Mouse (Mus musculus) thymus, adult 2 months (tissue): Measurements from ENCODE around the gene Shisal2a.

Experiments used
- CTCF ChIP-seq: fragments of 200-500 bp; IDR thresholded peaks from 2 replicates; pipeline ENCODE4 v1.5.1; 2012; ENCODE audit warnings: mild to moderate bottlenecking, control low read depth, low read length, moderate library complexity, borderline replicate concordance; ENCODE audit not compliant: control insufficient read depth, poor library complexity, insufficient read depth; ENCODE audit errors: extremely low read depth
- POLR2A ChIP-seq: fragments of 200-500 bp; IDR thresholded peaks from 2 replicates; pipeline ENCODE4 v1.6.1; 2012; ENCODE audit warnings: mild to moderate bottlenecking, low read length, control low read depth, moderate library complexity; ENCODE audit not compliant: control insufficient read depth, poor library complexity, insufficient read depth; ENCODE audit errors: extremely low read depth

DNA sequence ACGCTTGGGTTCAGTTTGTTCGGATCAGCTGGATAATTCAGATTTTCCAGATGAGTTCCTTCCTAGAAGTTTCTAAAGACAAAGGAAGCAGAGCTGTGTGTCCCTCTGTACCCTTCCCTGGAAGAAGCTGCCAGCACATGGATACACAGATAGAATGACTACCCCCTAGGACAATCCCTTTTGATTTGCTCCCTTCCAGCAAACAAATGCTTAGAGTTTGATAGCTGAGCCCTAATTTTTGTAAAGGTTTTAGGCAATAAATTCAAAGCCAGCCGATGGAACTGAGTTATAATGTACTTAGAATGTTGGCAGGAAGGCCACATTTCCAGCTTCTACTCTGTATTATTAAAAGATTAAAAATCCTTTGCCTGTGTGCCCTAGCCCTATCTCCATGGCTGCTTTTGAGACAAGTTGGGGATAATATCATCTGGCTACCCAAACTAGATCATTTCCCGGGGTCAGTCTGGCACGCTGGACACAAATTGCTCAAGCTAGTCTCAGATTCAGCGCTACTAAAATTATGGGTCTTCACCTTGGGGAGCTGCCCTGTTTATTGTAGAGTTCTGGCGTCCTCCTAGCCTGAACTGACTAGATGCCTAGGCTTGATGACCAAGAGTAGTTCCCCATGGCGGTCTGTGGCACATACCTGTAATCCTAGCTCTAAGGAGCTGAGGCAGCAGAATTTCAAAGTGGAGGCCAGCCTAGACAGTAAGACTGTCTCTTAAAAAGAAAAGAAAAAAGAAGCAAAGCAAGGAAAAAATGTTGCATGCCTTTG lies 20.9 kb upstream of the Shisal2a start:
- TF ChIP-seq CTCF (no peak), POLR2A (no peak)
